Mouse (Mus musculus) midbrain, embryonic 14.5 days (tissue): ENCODE measurements around the gene Abcc1. TPM values are rescaled to one million over a fixed set of nuclear protein-coding genes. Genes with fewer than 3 reads are reported as not detected.

Experiments used
- ATAC-seq: fragments of 200-750 bp; cut with Nextera tagmentation; 2 replicates; pipeline ENCODE4 v1.8.0; 2017; ENCODE audit warnings: moderate number of reproducible peaks, moderate library complexity; ENCODE audit not compliant: low FRiP score, low TSS enrichment
- DNase-seq: peaks from one replicate; pipeline ENCODE4 v3.0.0-alpha.2; 2015
- H3K27ac ChIP-seq: fragments of 300-500 bp; sonication (generic); replicated peaks from 2 replicates; pipeline ENCODE4 v1.5.1; 2014; ENCODE audit warnings: mild to moderate bottlenecking, low read depth, low read length, moderate library complexity
- H3K27me3 ChIP-seq: fragments of 300-500 bp; sonication (generic); 2 replicates; pipeline ENCODE4 v1.6.1; 2014; ENCODE audit warnings: low read length, control low read depth, mixed read lengths; ENCODE audit not compliant: control insufficient read depth, insufficient read depth
- H3K36me3 ChIP-seq: fragments of 300-500 bp; sonication (generic); 2 replicates; pipeline ENCODE4 v1.6.1; 2014; ENCODE audit warnings: low read length, control low read depth; ENCODE audit not compliant: control insufficient read depth, insufficient read depth
- H3K4me1 ChIP-seq: fragments of 300-500 bp; sonication (generic); 2 replicates; pipeline ENCODE4 v1.6.1; 2014; ENCODE audit warnings: mild to moderate bottlenecking, antibody characterized with exemption, low read length, control low read depth; ENCODE audit not compliant: control insufficient read depth, insufficient read depth
- H3K4me2 ChIP-seq: fragments of 300-500 bp; sonication (generic); 2 replicates; pipeline ENCODE4 v1.6.1; 2014; ENCODE audit warnings: mild to moderate bottlenecking, low read length, moderate library complexity
- H3K4me3 ChIP-seq: fragments of 300-500 bp; sonication (generic); replicated peaks from 2 replicates; pipeline ENCODE4 v1.5.1; 2014; ENCODE audit warnings: low read depth, low read length
- H3K9ac ChIP-seq: fragments of 300-500 bp; sonication (generic); replicated peaks from 2 replicates; pipeline ENCODE4 v1.6.1; 2014; ENCODE audit warnings: mild to moderate bottlenecking, low read length, moderate library complexity
- H3K9me3 ChIP-seq: fragments of 300-500 bp; sonication (generic); 2 replicates; pipeline ENCODE4 v1.6.1; 2016; ENCODE audit warnings: low read length, control low read depth, mixed read lengths; ENCODE audit not compliant: control insufficient read depth
- WGBS: fragments of 180-500 bp; shearing (Covaris S2); extraction: QIAGEN DNeasy Blood & Tissue Kit; methylation state at CpG from one replicate; pipeline ENCODE4 v1.1.7; 2014; 5-methylcytosine and 5-hydroxymethylcytosine counted together
- polyA plus RNA-seq: library from polyadenylated mRNA; unstranded; fragments of >200 nt; fragmentation: Nextera tagmentation; extraction: Ambion mirVana; gene quantifications from 2 replicates; pipeline ENCODE4 v1.2.1, GENCODE M21; 2014

The Abcc1 gene
- polyA plus RNA-seq, 1 experiment from 2014 or later: 9.6 TPM

DNA sequence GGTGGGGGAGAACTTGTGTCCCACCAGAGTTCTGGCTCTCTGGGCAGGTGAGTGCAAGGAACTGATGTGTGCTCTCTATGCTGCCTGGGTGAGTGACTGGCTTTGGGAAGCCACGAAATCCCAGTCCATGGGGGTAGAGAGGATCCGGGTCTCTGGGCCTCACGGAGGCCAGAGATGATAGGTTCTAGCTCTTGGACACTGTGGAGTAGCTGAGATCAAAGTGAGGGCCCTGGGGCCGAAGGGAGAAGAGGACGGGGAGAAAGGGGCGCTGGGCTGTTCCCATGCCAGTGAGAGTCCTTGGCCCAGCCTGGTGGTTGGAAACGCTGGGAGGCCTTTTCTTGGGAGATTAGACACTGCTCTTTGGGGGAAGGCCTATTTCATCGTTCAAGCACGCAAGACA, 53.8 kb downstream of the Abcc1 start:
- H3K27me3 ChIP-seq: no peaks in the 10 kb centered on the region
- H3K9ac ChIP-seq: no peak overlapping the region
- no peak overlapping the region for H3K4me3 ChIP-seq
- 87% methylated on average over 9 of the region's 9 CpGs for WGBS
- no peaks in the 10 kb centered on the region for H3K4me1 ChIP-seq
- H3K9me3 ChIP-seq: no peaks in the 10 kb centered on the region
- no peak overlapping the region for H3K27ac ChIP-seq
- no peak for DNase-seq
- ATAC-seq: no peak
- H3K36me3 ChIP-seq: peaks cover 24% of the 10 kb centered on the region
- H3K4me2 ChIP-seq: no peak overlapping the region

DNA sequence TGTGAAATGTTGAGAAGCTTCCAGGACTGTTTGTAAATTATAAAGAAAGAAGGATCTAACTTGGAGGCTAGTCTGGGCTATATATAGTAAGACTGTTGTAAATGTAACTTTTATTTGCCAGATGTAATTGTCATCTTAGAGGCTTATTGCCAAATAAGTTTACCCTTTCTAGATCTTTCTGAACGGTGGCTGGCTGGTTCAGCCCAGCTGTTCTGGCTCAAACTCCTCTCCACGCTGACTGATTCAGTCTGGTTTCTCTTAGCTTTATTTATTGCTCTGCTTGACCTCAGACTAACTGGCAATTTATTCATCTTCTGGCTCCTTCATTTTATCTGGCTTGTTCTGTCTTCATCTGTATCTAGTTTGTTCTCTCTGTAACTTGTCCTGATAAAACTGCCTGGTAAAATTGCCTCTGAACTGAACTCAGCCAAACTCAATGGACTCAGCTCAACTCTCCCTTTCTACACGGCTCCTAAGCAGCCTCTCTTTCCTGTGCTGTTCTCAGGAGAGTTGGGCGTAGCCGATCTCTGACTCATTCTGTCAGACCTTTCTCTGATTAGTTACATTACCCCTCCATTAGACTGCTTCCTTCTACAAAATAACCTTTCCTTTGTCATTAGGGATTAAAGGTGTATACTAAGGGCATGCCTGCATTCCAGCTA, 55.7 kb downstream of the Abcc1 start:
- no peak for DNase-seq
- H3K4me3 ChIP-seq: no peak overlapping the region
- no peaks in the 10 kb centered on the region for H3K27me3 ChIP-seq
- H3K4me1 ChIP-seq: no peaks in the 10 kb centered on the region
- no peak for ATAC-seq
- 91% methylated on average over 5 of the region's 5 CpGs for WGBS
- H3K9me3 ChIP-seq: no peaks in the 10 kb centered on the region
- no peak overlapping the region for H3K9ac ChIP-seq
- no peak overlapping the region for H3K4me2 ChIP-seq
- H3K27ac ChIP-seq: no peak overlapping the region
- H3K36me3 ChIP-seq: peaks cover 14% of the 10 kb centered on the region

DNA sequence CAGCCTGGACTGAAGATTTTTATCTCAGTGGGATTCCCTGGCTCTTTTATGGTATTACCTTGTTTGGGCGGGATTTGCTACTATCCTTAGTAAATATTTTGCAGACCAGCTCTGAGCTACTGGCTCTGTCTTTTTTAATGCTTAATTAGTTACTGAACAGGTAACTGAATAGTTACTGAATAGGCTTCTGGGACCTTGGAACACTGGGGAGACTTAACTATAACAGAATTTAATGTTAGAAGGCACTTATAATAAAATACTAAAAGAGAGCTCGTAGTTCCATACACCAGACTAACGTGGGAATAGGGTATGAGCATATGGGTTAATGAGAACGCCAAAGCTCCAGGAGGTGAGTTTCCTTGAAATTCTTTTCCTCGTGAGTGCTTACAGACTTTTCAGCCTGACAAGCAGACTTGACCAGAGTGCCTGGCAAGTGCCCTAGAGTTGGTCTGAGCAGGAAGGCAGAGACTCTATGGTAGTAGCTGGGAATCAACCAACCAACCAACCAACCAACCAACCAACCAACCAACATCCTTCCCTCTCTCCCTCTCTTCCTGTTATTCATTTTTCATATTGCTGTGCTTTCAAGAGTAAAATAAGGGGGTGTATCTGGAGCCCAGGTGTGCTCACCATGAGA, 59.3 kb downstream of the Abcc1 start:
- Histone ChIP-seq H3K9me3 (no peaks in the 10 kb centered on the region), H3K27me3 (no peaks in the 10 kb centered on the region), H3K9ac (no peak overlapping the region), H3K27ac (no peak overlapping the region), H3K4me2 (no peak overlapping the region), H3K4me1 (no peaks in the 10 kb centered on the region), H3K36me3 (peaks cover 8% of the 10 kb centered on the region; the same call in 1 of the 2 replicates), H3K4me3 (no peak overlapping the region)
- 90% methylated on average over 5 of the region's 5 CpGs for WGBS
- DNase-seq: no peak
- ATAC-seq: no peak

DNA sequence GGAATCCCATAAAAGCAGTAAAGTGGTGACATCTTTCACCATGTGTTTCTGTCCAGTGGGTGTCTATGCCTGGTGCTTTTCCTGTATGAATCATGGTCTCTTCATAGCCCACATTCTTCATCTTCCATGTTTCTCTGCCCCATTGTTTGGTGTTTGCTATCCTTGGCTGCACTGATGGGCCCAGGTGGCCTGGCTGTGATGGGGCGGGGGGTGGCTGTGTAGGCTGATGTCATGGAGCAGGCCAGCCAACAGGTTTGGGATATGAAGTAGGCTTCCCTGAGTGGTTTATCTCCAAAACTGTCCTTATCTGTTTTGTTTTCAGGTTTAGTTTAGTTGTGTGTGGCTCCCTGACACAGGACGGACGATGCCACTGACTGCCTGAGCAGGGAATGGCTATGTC, 60.7 kb downstream of the Abcc1 start:
- H3K4me3 ChIP-seq: no peak overlapping the region
- DNase-seq: no peak
- H3K9me3 ChIP-seq: no peaks in the 10 kb centered on the region
- ATAC-seq: no peak
- peaks cover 8% of the 10 kb centered on the region; the same call in 1 of the 2 replicates for H3K36me3 ChIP-seq
- no peak overlapping the region for H3K9ac ChIP-seq
- 97% methylated on average over 3 of the region's 3 CpGs for WGBS
- no peaks in the 10 kb centered on the region for H3K27me3 ChIP-seq
- H3K4me2 ChIP-seq: no peak overlapping the region
- H3K27ac ChIP-seq: no peak overlapping the region
- no peaks in the 10 kb centered on the region for H3K4me1 ChIP-seq

DNA sequence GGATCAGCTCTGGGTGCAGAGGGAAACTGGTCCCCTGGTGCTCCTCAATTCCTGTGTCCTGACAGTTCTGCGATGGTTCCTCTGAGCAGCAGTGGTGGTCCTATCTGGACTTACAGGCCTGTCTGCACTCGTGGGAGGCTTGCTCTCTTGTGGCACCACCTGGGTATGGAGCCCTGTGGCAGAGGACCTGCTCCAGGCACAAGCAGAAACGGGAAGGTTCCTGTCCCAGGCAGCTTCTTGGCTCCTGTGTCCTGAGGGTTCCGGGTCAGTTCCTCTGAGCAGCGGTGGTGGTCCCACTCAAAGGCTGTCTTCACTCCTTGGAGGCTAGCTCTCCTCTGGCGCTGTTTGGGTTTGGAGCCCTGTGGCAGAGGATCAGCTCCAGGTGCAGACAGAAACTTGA, 68.0 kb downstream of the Abcc1 start:
- Histone ChIP-seq H3K9ac (no peak overlapping the region), H3K9me3 (no peaks in the 10 kb centered on the region), H3K4me1 (no peaks in the 10 kb centered on the region), H3K27ac (no peak overlapping the region), H3K36me3 (no peaks in the 10 kb centered on the region), H3K27me3 (no peaks in the 10 kb centered on the region), H3K4me2 (no peak overlapping the region), H3K4me3 (no peak overlapping the region)
- WGBS: 86% methylated on average over 6 of the region's 6 CpGs
- DNase-seq: no peak
- ATAC-seq: no peak

GRCm38 (mm10) chr16:14432996-14433395, 71.6 kb downstream of the Abcc1 start:
- H3K27me3 ChIP-seq: no peaks in the 10 kb centered on the region
- H3K4me2 ChIP-seq: no peak overlapping the region
- H3K9ac ChIP-seq: no peak overlapping the region
- H3K4me1 ChIP-seq: no peaks in the 10 kb centered on the region
- no peak overlapping the region for H3K27ac ChIP-seq
- 95% methylated on average over 5 of the region's 5 CpGs for WGBS
- no peak overlapping the region for H3K4me3 ChIP-seq
- DNase-seq: no peak
- no peak for ATAC-seq
- no peaks in the 10 kb centered on the region for H3K9me3 ChIP-seq
- H3K36me3 ChIP-seq: 0 out of 2 replicates have a peak, but pooled peaks cover 7% of the 10 kb centered on the region

DNA sequence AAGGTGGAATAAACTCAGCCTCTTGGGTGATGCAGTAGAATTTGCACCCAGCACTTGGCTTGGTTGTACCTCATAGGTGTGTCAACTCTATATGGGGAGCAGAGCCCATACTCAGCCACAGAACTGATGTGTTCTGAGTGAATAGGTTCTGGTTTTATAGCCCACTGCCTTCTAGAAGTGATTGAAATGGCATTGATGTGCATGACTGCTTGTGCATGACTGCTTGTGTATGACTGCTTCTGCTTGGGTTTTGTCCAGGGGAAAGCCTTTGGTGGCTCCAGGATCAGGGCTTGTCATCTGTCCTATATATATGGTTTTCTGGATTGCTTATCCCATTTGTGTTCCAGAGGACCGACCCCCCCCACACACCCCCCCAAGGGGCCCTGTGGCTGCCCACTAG, 74.2 kb downstream of the Abcc1 start:
- no peak overlapping the region for H3K27ac ChIP-seq
- H3K4me3 ChIP-seq: no peak overlapping the region
- ATAC-seq (no peak), DNase-seq (no peak)
- no peaks in the 10 kb centered on the region for H3K4me1 ChIP-seq
- H3K9ac ChIP-seq: no peak overlapping the region
- 0 out of 2 replicates have a peak, but pooled peaks cover 7% of the 10 kb centered on the region for H3K36me3 ChIP-seq
- no peaks in the 10 kb centered on the region for H3K27me3 ChIP-seq
- H3K4me2 ChIP-seq: no peak overlapping the region
- 85% methylated on average over 1 of the region's 1 CpGs for WGBS
- H3K9me3 ChIP-seq: no peaks in the 10 kb centered on the region

- DNase-seq: no peak
- H3K27ac ChIP-seq: no peak overlapping the region
- 92% methylated on average over 8 of the region's 8 CpGs for WGBS
Measured at GRCm38 (mm10) chr16:14437446-14437982, 76.2 kb downstream of the Abcc1 start.

DNA sequence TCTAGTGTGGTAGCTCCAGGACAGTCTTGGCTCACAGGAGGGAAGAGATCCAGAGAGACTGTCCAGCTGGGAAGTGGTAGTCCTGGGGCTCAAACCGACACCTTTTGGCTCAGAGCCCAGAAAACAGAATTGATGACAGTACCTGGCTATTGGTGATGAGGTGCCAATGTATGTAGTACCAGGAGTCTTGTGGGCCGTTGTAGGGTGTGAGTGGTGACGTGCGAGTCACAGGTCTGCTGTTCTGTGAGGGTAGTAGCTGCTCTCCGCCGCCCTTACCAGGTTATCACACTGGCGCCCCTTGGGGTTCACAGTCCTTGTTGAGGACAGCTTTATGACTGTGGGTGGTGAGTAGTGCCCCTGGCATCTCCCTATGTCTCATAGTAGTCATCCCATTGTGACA, 77.2 kb downstream of the Abcc1 start:
- WGBS: 95% methylated on average over 7 of the region's 7 CpGs
- ATAC-seq (no peak), DNase-seq (no peak)
- no peak overlapping the region for H3K4me2 ChIP-seq
- 0 out of 2 replicates have a peak, but pooled peaks cover 7% of the 10 kb centered on the region for H3K36me3 ChIP-seq
- no peak overlapping the region for H3K4me3 ChIP-seq
- no peak overlapping the region for H3K9ac ChIP-seq
- no peaks in the 10 kb centered on the region for H3K4me1 ChIP-seq
- no peaks in the 10 kb centered on the region for H3K9me3 ChIP-seq
- no peaks in the 10 kb centered on the region for H3K27me3 ChIP-seq
- H3K27ac ChIP-seq: no peak overlapping the region

More at GRCm38 (mm10) chr16:14437446-14437982, 76.2 kb downstream of the Abcc1 start:
- Histone ChIP-seq H3K4me3 (no peak overlapping the region), H3K9me3 (no peaks in the 10 kb centered on the region), H3K4me2 (no peak overlapping the region), H3K9ac (no peak overlapping the region), H3K27me3 (no peaks in the 10 kb centered on the region), H3K36me3 (0 out of 2 replicates have a peak, but pooled peaks cover 7% of the 10 kb centered on the region), H3K4me1 (no peaks in the 10 kb centered on the region)
- no peak for ATAC-seq
